Mouse (Mus musculus) ovary, adult 18-20 months (tissue): Measurements from ENCODE around the gene Gm1113.

Experiments used
- DNase-seq: peaks from one replicate; pipeline ENCODE4 v3.0.0; 2022; ENCODE audit warnings: low spot score, mixed read lengths

The Gm1113 gene

GRCm38 (mm10) chr9:35475394-35475793, 42.7 kb downstream of the Gm1113 start:
- DNase-seq = no peak

DNA sequence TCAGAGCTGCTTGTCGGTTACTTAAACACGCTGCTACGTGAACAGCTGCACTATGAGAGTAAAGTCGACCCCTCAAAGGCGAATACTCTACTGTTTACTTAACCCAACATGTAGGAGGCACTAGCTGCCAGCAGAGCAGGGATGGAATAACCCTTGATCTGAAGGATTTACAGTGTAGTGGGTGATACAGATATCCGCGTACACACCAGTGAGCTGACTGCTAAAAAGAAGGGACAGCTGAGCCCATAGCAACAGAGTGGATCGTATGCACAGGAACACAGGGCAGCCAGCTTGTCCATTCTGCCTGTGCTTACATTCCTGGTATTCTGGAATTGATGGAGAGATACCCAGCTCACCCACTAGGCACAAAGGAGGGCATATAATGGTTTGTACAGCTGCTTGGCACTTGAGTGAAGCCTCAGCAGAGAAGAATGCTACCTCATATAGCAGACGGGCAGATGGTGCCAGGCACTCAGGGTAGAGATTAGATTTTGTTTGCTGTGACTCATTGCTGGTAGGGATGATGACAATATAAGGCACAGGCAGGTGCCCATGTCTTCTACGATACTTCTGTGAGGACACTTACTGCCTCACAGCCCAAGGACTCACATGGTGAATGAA, 43.9 kb downstream of the Gm1113 start:
- no peak for DNase-seq

DNA sequence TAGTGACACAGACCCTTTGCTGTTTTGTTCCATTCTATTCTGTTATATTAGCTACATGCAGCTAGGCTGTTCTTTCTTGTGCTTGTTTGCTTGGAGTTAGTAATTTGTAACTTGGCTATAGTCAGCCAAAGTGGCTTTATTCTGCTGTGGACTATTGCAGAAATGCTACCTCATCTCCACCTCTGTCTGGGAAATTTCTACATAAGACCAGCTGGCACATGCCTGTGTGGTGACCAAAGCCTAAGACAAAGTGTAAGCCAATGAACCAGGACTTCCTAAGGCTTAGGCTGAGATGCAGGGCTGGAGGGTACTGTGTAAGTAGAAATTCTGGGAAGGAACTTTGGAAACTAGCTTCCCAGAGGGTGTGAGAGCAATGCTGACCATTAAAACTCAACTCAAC, 49.2 kb downstream of the Gm1113 start:
- DNase-seq = no peak

DNA sequence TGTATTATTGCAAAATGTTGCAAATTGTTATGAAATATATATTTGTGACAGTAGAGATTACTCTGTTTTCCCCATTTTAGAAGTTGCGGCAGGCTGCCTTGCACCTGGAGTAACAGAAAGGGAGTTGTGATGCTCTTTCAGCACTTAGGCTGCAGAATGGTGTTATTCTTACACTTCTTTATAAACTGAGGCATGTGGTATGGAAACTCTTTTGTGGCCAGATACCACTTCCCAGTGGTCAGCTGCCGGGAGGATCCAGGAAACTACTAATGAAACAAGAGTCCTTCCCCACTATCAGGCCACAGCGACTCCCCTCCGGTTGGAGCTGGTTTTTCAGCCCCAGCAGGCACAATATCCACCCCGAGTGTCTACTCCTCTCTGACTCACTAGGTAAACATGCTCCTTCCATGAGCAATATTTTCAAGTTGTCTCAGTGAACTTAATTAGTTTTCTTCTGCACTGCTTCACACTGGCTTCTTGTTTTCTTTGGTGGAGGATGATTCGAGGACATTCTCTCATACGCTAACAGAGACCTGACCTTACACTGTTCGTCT, 50.7 kb downstream of the Gm1113 start:
- peak; percentile 38 for DNase-seq

DNA sequence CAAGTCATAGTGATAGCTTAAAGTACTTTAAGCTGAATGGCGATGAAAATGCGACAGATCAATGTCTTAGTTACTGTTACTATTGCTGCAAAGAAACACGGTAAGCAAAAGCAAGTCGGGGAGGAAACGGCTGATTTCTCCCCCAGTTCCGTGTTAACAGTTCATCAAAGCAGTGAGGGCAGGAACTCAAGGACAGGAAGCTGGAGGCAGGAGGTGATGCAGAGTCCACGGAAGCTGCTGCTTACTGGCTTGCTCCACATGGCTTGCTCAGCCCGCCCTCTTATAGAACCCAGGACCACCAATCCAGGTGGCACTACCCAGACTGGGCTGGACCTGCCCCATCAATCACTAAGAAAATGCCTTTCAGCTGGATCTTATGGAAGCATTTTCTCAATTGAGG, 58.5 kb downstream of the Gm1113 start:
- no peak for DNase-seq
